Mouse (Mus musculus) C2C12 (cell line): ENCODE results near the gene Ube2d2b.

Experiments used
- CTCF ChIP-seq: IDR thresholded peaks from one replicate; pipeline ENCODE4 v1.5.1; 2011; ENCODE audit not compliant: control insufficient read depth, insufficient read depth, insufficient read length
- MAX ChIP-seq: IDR thresholded peaks from one replicate; pipeline ENCODE4 v1.6.1; 2011; ENCODE audit warnings: mild to moderate bottlenecking, control low read depth
- USF1 ChIP-seq: IDR thresholded peaks from one replicate; pipeline ENCODE4 v1.6.1; 2011; ENCODE audit warnings: low read depth, mild to moderate bottlenecking, control low read depth, moderate library complexity

DNA sequence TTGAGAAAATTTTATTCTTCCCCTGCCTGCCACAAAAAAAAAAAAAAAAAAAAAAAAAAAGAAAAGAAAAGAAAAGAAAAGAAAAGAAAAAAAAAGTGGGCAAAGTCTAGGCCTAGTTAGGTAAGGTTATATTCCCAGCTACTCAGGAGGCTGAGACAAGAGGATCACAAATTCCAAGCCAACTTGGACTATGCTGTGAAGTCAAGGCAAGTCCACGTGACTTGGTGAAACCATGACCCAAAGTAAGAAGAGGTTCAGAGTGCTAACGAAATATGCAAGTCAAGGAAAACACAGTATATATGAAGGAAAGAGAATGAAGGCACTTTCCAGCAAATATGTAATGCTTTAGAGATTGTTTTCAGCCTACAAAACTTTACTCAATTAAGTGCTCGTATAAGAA is 37.4 kb upstream of the Ube2d2b start:
- no peak for TF ChIP-seq USF1
- TF ChIP-seq CTCF, result no peak
- TF ChIP-seq MAX, result no peak
